8 mouse cellular contexts compared by ENCODE assay signal in genomic region chr13:96407040-96407439, GRCm38 (mm10). TPM values are rescaled to one million over a fixed set of nuclear protein-coding genes. Genes with fewer than 3 reads are reported as not detected.
DNase-seq lines count a peak whose midpoint lies in the region; ATAC-seq and TF ChIP-seq lines count a peak whose summit lies in the region.

No protein-coding gene starts in this region.

- peaks cover 75% of the 10 kb centered on the region for H3K36me3 ChIP-seq in heart, postnatal 0 days (replicated peaks; ENCODE audit: control insufficient read depth, insufficient read depth, low read length)

- TF ChIP-seq EP300 in heart, postnatal 0 days (IDR thresholded peaks at IDR 0.05; ENCODE audit: low read depth) = no peak

- peak; percentile 90 for TF ChIP-seq CTCF in heart, postnatal 0 days (IDR thresholded peaks at IDR 0.05; ENCODE audit: low read depth)

- no peak overlapping the region for H3K27ac ChIP-seq in heart, postnatal 0 days (ENCODE audit: low read depth)

- no peak overlapping the region for H3K4me2 ChIP-seq in heart, postnatal 0 days (ENCODE audit: low read depth, low read length)

- 49% methylated on average over 4 of the region's 4 CpGs for WGBS in heart, postnatal 0 days

- ATAC-seq in heart, postnatal 0 days (ENCODE audit: insufficient read depth, low read depth) = peak; percentile 67; the same call in 1 of the 2 replicates

- intact Hi-C loops in heart, postnatal 25 days (cut with DNase I) = no loop called here

- H3K4me3 ChIP-seq in heart, postnatal 0 days (ENCODE audit: low read depth, low read length) = no peak overlapping the region

- H3K4me1 ChIP-seq in heart, postnatal 0 days (ENCODE audit: control insufficient read depth, insufficient read depth) = no peaks in the 10 kb centered on the region

- DNase-seq in heart, adult 18-20 months = peak; percentile 36 to 65
- no peak for DNase-seq in heart, postnatal 25 days (ENCODE audit: low spot score)
- DNase-seq in A20 (ENCODE audit: low read depth, low spot score) (peak; percentile 50), adipocyte (ENCODE audit: low spot score) (peak; percentile 76)
- DNase-seq in heart, postnatal 0 days (ENCODE audit: low spot score) = peak; percentile 58
- DNase-seq in layer of hippocampus, postnatal 36 days = peak; percentile 27 to 28
- peak; percentile 39 for DNase-seq in retina, embryonic 14.5 days (ENCODE audit: low spot score)
- no peak for DNase-seq in natural killer cell, adult 2 months (ENCODE audit: low spot score in 2 of 2)

- no peak overlapping the region for H3K9ac ChIP-seq in heart, postnatal 0 days (replicated peaks; ENCODE audit: low read depth, low read length)

- H3K27me3 ChIP-seq in heart, postnatal 0 days (ENCODE audit: control insufficient read depth, insufficient read depth, low read length) = no peaks in the 10 kb centered on the region

- H3K9me3 ChIP-seq in heart, postnatal 0 days (replicated peaks; ENCODE audit: control insufficient read depth, low read length) = no peaks in the 10 kb centered on the region

RNA-seq across cellular contexts. Expression of gene Poc5, which starts 18.9 kb away (rescaled TPM):
- total RNA-seq in heart, adult 18-20 months (2021) = 10 to 100 TPM; 10.7 to 12.4 TPM
- total RNA-seq in heart, postnatal 25 days (2021) = 10 to 100 TPM; 10.5 to 13.4 TPM
- total RNA-seq in heart, postnatal 0 days (2014; rRNA removed; ENCODE audit: low replicate concordance) = 7.9 and 10.6 TPM in 2 replicates
- polyA plus RNA-seq in heart, postnatal 0 days (2015; fragmentation: Nextera tagmentation; extraction: Ambion mirVana) = 5.7 and 7.8 TPM in 2 replicates
- 10 to 100 TPM; 29.4 to 37.8 TPM for total RNA-seq in layer of hippocampus, postnatal 36 days (2021)

Comparison
In these comparisons a context has a peak if more than half of its experiments do, and no peak if none do; other contexts are left out.
1. DNase-seq: peak in heart, adult 18-20 months (2 of 2), A20 (single experiment), adipocyte (single experiment), heart, postnatal 0 days (single experiment), layer of hippocampus, postnatal 36 days (2 of 2) and retina, embryonic 14.5 days (single experiment); none in heart, postnatal 25 days (single experiment) and natural killer cell, adult 2 months (0 of 2).